Mouse (Mus musculus) adrenal gland, postnatal 14 days (tissue): ENCODE data around the gene Fut1. TPM values are rescaled to one million over a fixed set of nuclear protein-coding genes. Genes with fewer than 3 reads are reported as not detected.

Experiments
- DNase-seq: peaks from one replicate; pipeline ENCODE4 v3.0.0; 2021; ENCODE audit warnings: mixed read lengths
- total RNA-seq: library from RNA; stranded (reverse); gene quantifications from 2 replicates; pipeline ENCODE4 v1.2.3, GENCODE M21; 2021

Gene Fut1
- total RNA-seq, 1 experiment from 2014 or later: 0.11 TPM

GRCm38 (mm10) chr7:45598960-45599879, 17.9 kb upstream of the Fut1 start:
- no peak for DNase-seq

GRCm38 (mm10) chr7:45605704-45606289, 11.3 kb upstream of the Fut1 start:
- peak; percentile 63 for DNase-seq

- DNase-seq: no peak
Observed at GRCm38 (mm10) chr7:45609511-45609910, 7.6 kb upstream of the Fut1 start.

- no peak for DNase-seq
Observed at GRCm38 (mm10) chr7:45616277-45616676, 812 bp upstream of the Fut1 start.

GRCm38 (mm10) chr7:45618316-45618715, 1.2 kb downstream of the Fut1 start:
- DNase-seq: no peak

- DNase-seq: no peak
Observed at GRCm38 (mm10) chr7:45619592-45619991, 2.5 kb downstream of the Fut1 start.

- DNase-seq: peak; percentile 71
Observed at GRCm38 (mm10) chr7:45621443-45621842, 4.4 kb downstream of the Fut1 start, which contains the start of gene Izumo1. Gene Izumo1 (plus strand): TSS chr7:45621811.

GRCm38 (mm10) chr7:45623507-45623906, 6.4 kb downstream of the Fut1 start:
- DNase-seq: no peak

- no peak for DNase-seq
Observed at GRCm38 (mm10) chr7:45624718-45625117, 7.6 kb downstream of the Fut1 start.

- no peak for DNase-seq
Observed at GRCm38 (mm10) chr7:45625481-45625880, 8.4 kb downstream of the Fut1 start.

- DNase-seq: no peak
Observed at GRCm38 (mm10) chr7:45626571-45627076, 9.5 kb downstream of the Fut1 start.

GRCm38 (mm10) chr7:45627261-45627660, 10.2 kb downstream of the Fut1 start, which contains the start of gene Rasip1:
Gene Rasip1 (plus strand): TSS chr7:45627488.
- DNase-seq: peak; percentile 67

- peak; percentile 96 for DNase-seq
Observed at GRCm38 (mm10) chr7:45628364-45629294, 11.5 kb downstream of the Fut1 start.

GRCm38 (mm10) chr7:45630064-45630907, 13.2 kb downstream of the Fut1 start:
- DNase-seq: no peak

GRCm38 (mm10) chr7:45632499-45632898, 15.4 kb downstream of the Fut1 start:
- peak; percentile 60 for DNase-seq

GRCm38 (mm10) chr7:45634946-45635681, 18.0 kb downstream of the Fut1 start:
- DNase-seq: no peak

GRCm38 (mm10) chr7:45635711-45636688, 18.9 kb downstream of the Fut1 start:
- peak; percentile 80 for DNase-seq

- no peak for DNase-seq
Observed at GRCm38 (mm10) chr7:45637710-45638109, 20.6 kb downstream of the Fut1 start.
